Mouse (Mus musculus) Muller cell, postnatal 12 days (primary cell): ENCODE data around the gene Alg13.

Source experiments
- DNase-seq: peaks from one replicate; pipeline ENCODE4 v3.0.0-alpha.2; 2015; ENCODE audit errors: inconsistent ontology term

Alg13 gene

DNA sequence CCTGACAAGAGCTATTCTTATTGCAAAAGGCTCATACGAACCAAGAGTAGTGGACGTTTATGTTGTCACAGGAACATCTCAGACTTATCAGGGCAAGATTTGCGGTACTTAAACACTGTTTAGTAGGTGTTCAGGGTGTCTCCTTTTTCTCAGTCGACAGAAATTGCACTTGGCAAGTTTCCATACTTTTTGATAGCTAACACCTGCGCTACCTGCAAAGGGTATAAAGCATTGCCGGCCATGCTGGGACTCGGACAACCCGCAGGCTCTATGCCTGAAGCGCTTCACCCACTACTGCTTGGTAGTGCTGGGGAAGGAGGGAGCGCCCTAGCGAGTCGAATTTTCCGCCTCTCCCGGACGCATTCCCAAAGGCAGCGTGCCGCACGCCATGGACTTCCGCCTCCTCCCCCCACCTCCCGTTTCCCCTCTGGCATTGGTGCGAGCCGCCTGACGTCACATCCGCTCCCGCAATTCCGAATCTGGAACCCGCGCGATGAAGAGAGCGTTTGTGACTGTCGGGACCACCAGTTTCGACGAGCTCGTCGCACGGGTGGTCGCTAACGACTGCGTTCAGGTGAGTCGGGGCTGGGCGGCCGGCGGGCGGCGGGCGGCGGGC is at the start of gene Alg13:
TSS of gene Alg13 (plus strand) at position 257 of the 616 bp plus-strand sequence.
- peak; percentile 81 for DNase-seq

DNA sequence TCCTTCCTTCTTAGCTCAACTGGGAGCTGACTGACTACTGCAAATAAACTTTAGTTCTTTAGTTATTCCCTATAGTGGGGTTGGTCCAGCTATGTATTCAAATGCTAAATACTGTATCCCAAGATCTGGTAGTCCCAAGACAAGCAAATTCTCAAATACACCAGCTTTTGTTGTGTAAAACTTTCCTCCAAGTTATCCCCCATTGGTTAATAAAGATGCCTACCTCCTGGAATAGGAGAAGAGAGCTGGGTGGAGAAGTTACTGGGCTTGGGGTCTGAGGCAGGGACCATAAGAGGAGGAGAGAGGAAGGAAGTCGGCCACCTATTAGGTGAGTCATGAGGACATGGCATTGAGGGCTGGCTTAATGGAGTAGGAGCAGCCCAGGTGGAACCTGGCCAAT is 49.0 kb upstream of the Alg13 start:
- no peak for DNase-seq

DNA sequence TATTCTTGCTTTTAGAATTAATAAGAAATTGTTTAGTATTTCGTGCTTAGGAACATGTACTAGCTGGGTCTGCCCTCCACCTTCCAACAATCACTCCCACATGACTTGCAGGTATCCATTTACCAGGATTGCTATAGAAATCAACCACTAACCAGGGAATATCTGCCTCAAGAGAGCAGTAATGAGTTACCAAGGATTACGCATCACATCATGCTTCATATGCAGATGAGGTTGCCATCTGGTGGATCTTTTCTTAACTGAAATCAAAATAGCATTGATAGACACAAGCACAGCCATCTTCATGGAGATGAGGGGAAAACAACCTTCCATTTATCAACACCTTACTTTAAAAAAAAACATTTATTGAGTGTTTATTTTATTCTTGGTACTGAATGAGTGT is 16.1 kb upstream of the Alg13 start:
- DNase-seq = peak; percentile 3

DNA sequence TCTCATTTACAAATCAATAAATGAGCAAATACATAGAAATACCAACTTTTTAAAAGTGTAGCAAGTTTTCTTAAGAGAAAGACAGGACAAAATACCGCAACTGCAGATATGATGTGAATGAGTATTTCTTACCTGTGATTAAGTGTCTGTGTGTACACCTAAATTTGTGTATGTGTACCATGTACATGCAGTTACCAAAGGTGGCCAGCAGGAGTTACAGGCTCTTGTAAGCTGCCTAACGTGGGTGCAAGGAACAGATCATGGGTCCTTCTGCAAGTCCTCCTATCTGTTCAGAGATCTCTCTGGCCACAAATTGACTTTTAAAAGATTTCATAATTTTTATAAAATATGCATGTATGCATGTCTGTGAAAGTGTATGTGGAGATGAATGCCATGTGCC is 11.9 kb upstream of the Alg13 start:
- no peak for DNase-seq

DNA sequence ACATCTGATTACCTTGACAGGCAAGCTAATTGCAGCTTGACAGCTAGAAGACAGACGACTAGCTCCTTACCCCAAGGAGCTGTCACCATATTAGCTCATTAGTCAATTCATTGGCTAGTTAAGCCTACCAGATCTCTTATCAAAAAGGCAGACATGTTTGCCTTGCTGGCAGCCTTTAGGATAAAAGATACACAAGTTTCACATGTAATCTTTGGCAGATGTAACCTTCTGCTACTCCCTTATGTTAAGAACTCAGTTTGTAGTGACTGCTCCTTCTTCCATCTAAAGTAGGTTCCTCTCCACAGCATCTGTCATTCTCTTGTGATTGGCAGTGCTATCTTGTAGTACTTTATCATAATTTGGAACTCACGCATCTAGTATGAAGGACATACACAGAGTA is 3.6 kb upstream of the Alg13 start:
- no peak for DNase-seq

DNA sequence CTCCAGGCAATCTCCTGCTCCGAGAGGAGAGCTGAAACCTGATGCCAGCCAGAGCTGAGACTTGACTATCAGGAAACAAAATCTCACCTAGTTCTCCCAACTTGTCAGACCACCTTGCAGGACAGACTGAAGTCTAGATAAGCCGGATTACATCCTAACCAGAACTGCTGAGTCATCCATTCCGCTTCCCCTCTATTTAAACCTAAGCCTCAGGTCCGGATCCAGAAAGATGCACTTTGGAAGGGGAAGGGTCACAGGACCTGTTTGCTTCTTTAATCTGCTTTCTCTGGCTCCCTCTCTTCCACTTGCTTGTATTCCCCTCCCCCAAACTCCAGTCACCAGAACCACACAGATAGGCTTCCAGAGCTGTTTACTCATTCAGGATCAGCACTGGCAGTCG is 2.6 kb upstream of the Alg13 start:
- no peak for DNase-seq

DNA sequence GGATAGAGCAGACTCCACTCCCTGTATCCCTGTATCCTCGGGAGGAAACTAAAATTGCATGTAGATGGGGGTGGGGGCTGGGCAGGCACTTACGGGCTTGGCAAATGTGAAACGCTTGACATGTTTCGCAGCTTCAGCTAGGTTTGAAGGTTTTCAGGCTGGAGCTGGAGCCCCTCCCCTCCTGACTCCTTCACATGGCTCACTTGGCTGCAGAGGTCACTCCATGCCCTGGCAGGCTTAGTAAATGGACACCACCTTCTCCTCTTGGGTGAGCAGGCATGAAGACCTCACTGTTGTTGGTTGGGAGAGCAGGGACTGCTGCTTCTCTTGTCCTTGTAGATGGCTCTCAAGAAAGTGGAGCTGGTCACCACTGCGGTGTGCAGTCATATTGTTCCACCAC is 1.6 kb upstream of the Alg13 start:
- DNase-seq = no peak

DNA sequence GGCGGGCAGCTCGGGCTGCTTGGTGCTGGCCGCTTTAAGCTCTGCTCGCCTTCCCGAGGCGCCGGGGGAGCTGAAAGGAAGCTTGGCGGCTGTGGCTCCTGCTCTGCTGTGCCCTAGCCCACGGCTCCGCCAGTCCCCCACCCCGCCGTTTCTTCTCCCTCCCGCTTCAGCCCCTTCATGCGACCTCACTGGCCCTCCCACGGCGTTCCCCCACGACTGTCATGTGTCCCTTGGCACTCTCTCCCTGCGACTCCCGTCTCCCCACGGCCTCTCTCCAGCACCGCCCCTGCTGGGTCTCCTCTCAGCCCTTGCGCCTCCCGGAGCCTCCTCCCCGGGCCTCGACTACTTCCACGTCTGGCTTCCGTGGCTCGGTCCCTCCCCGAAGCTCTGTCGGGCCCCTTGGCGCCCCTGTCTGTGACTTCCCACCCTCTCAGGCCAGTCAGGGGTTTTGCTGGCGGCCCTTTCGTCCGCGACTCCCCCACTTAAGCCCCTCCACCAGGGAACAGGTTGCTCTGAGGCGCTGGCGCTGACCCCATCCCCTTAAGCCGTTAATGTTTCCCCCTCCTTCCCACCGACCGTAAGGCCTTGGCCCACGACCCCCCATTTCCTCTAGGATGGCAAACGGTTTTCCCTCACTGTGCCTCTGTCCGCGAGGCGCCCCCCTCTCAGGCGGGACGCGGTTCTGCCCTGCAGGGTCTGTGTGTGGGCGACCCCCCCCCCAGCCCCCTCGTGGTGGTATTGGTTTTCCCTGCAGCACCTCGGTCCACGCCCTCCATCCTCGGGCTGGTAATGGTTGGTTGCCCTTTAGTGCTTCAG is 768 bp downstream of the Alg13 start:
- peak; percentile 40 for DNase-seq

DNA sequence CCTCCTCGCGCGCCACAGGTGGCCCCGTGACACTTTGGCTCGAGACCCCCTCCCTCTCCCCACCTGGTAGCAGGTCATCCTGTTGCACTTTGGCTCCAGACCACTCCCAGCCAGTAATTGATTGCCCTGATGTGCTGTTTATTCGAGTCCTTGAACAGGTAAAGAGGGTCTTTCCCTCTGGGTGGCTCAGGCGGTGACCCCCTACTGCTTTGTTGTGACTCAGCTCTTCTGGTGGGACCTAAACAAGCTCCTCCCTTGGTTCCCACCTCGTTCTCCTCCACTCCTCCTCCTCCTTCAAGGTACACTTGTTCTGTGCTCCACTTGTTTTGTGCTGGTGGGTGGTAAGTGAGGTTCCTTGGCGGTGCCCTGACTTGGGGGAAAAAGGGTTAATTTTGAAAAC is 1.8 kb downstream of the Alg13 start:
- DNase-seq = no peak

DNA sequence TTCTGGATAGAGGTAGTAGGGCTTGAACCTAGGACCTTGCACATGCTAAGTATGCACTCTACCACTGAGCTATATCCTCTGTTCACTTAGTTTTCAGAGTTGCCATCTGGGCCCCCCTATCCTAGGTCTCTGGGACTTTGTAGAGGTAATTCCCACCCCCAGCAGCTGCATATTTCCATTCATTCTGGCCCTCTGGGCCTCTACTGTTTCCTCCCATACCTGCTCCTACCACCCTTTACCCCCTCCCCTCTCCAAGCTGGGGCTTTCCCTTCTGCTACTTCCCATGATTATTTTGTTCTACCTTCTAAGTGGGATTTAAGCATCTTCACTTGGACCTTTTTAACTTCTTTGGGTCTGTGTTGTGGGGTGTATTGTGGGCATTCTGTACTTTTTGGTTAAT is 7.8 kb downstream of the Alg13 start:
- DNase-seq = no peak

DNA sequence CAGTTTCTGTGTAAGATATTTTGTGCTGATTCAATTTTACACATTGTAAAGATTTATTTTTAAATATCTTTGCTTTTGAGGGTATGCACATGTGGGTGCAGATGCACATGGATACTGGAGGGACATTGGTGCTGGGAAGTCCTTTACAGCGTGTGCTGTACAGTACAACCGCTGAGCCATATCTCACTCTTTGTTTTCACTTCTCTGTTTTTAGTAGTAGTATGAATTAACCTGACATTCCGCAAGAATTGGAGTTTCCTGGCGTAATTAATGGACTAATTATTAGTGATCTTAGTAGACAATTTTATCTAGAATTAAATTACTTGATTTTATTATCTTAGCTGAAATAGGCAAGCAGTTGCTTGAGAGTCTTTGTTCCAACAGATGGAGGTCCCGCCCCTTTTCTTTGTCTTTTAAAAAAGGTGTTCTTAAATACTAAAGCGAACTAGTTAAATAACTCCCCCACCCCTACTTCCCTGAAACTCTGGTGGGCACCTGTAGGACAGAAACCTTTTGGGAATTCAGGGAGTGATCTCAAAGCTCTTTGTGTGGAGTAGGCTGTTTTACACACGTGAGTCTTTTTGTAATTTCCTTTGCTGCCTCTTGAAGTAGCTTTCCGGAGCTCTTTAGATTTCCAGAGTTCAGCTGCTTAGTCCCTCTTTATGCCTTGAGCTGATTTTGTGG is 17.9 kb downstream of the Alg13 start:
- DNase-seq = no peak

DNA sequence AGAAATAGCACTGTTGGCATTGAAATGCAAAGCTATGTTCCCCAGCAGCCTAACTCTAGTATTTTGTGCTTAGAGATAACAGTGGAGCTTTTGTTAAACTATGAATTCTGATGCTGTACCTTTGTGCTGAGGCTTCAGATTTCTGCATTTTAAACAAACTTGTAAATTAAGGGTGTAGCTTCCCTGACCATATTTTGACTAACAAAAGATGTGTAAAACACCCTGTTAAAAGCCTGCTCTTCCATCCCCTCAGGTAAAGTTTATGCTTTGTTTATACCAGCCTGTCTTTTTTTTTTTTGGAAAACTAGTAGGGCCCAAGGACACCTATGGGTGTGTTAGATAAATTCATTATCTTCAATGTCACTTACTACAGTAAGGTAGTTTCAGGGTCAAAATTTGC is 20.3 kb downstream of the Alg13 start:
- no peak for DNase-seq

DNA sequence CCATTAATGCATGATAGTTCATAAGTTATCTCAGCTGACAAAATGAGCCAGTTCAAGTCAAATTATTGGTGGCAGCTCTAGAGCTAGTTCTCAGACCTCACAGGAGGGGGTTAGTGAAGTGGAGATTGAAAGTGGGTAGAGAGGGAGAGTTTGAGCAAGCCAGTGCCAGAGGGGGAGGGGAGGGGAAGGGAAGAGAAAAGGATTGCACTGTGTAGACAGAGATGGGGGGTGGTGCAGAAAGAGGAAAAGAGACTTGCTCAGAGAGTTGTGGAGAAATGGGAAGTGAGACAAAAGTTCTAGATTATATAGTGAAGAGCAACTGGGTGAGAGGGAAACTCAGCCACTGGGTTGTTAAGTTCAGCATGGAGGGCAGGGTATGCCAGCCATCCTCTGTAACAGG is 20.8 kb downstream of the Alg13 start:
- no peak for DNase-seq

DNA sequence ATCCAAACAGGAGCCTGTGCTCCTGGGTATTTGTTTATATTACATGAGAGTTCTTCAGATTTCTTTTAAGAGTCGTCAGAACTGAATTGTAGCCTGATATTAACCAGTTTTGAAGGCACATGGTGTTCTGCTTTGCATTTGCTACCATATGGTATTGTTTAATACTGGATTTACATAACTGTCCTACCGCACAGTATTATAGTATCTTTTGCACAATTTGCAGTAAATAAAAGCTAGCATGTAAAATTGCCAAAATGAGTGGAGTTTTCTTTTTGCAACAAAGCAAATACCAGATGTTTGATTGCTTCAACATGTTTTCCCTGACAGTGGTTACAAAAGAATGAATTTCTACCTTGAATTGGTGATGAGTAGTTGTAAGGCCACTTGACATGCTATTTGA is 56.6 kb downstream of the Alg13 start:
- DNase-seq = no peak

DNA sequence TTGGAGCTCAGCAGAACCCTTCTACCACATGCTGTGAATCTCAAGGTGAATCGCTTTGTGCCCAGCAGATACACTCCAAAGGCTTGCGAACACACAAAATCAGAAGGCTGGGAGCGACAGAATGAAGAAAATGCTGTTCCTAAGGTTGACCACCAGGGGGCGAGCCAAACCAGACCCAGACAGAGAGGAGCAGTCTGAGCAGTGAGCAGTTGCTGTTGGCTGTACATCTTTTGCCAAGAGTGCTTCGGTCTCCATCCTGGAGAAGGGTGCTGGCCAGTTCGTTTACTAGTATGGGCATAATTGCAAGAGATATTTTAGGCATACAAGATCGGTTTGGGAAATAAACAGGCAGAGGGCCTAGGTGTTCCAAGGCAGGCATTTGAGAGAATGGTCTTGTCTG is 85.9 kb downstream of the Alg13 start:
- DNase-seq = peak; percentile 24

DNA sequence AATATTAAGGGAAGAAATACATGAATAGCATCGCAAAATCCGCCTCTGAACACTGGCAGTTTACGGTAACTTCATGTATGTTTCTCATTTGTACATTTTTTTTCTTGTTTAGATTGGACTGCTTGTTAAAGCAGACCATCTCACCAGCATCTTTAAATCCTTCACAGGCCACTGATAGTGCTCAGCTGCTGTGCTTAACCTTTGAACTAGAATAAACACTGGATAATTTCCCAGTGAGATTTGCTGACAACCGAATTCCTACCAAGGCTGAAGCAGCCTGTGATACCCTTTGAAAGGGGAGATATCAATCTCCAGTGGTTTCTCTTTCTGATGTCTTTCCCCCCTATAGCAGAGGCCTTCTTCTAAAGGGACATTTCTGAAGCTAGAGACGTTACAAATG is 90.4 kb downstream of the Alg13 start:
- DNase-seq = no peak

DNA sequence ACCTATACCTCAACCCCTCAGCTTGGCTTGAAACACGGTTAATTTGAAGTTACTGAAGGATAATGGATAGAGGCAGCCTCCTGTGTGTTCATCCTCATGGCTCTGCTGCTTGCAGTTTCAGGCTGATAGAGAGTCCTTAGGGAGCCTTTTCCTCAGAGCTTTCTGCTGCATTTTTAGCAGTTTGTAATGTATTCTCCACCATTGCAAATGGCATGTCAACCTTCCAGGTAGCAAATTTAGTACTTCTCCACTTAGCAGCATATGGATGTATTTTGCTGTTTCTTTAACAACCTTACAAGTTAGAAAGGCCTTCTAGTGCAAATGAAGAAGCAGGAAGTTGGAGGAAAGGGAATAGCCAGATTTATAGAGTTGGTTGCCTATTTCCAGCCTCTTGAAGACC is 102.7 kb downstream of the Alg13 start:
- DNase-seq = no peak

DNA sequence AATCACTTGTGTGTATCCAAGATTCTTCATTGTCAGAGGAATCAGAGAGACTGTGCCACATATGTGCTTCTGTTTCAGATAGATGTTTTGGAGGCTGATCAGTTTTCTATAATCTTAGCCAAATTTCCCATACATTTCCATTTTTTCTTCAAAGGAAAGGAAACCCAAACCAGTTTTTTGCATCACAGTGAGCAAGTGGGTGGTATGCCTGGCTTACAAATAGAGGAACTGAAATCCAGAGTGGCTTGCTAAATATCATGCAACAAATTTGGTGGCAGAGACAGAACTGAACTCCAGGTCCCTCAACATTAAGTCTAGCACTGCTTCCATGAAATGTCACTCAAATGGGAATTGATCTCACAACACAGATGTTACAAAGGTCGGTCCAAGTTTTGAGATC is 103.5 kb downstream of the Alg13 start:
- no peak for DNase-seq

DNA sequence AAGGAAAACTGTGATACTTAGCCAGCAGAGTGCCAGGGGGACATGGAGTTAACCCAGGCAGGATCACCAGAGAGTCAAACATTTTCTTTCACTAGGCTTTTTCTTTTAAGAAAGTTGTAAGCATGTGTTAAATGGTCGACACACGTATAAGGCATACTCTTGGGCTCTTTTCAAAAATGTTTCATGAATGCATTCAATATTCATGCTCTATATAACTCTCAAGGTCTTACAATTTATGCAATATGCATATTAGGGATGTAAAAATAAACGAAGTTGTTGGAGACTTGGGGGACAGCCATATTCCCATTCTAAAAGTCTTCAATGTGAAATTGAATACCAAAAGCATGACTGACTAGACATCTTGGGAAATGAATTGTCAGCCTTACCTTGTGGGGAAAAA is 106.2 kb downstream of the Alg13 start:
- no peak for DNase-seq
